Mouse (Mus musculus): ENCODE results near the gene AI413582. TPM values are rescaled to one million over a fixed set of nuclear protein-coding genes. Genes with fewer than 3 reads are reported as not detected.

The AI413582 gene
- polyA plus RNA-seq, 1 experiment: 34.7 TPM

DNA sequence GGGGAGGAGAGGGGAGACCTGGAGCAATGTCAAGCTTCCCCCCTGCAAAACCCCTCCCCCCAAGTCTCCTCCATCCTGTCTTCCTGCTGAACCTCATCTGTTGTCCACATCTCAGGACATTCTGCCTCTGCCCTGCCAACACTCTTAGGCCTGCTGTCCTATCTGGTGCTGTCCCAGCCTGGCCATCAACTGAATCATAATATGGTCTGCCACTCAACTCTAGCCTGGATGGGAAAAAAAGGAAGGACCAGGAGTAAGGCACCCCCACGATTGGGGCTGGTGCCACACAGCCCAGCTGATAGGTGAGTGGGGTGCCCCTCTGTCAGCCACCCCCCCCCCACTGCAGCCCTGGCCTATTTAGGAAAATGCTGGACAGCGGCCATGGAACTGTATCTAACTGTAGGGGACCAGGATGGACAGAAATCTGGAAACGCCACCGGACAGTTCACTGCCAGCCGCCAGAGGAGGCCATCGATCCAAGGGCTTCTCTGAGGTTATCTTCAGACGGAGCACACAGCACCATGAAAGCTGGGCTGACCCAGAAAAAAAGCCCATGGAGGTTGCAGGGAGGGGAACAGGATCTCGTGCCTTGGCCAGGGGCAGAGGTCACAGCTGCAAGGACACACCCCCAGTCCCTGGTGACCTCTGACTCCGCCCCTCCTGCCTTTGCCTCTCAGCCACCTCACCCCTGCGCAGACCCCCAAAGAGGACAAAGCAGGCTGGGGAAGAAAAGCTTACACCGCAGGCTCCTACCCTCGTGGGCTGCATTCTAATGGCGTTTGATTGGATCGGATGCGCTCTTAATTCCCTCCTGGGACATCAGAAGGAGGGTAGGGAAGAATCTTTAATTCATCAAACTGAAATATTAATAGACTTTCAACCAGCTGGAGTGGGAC is 46.6 kb downstream of the AI413582 start:
- H3K4me3 ChIP-seq (ENCODE audit: low read depth, low read length): no peak overlapping the region
- H3K36me3 ChIP-seq (ENCODE audit: control insufficient read depth, insufficient read depth, low read length): no peaks in the 10 kb centered on the region
- TF ChIP-seq CTCF (IDR thresholded peaks at IDR 0.05; ENCODE audit: extremely low read depth, insufficient read length, insufficient replicate concordance, low read depth, low read length) (no peak), POLR2A (IDR thresholded peaks at IDR 0.05; ENCODE audit: low read depth, low read length) (no peak)
- peaks cover 10% of the 10 kb centered on the region for H3K27me3 ChIP-seq (ENCODE audit: control insufficient read depth, insufficient read depth, low read length)
- H3K4me1 ChIP-seq (ENCODE audit: control insufficient read depth, insufficient read depth, insufficient read length, low read length): no peaks in the 10 kb centered on the region
- 54% methylated on average over 15 of the region's 15 CpGs for WGBS
- H3K27ac ChIP-seq (ENCODE audit: insufficient read depth, low read depth, low read length): no peak overlapping the region

DNA sequence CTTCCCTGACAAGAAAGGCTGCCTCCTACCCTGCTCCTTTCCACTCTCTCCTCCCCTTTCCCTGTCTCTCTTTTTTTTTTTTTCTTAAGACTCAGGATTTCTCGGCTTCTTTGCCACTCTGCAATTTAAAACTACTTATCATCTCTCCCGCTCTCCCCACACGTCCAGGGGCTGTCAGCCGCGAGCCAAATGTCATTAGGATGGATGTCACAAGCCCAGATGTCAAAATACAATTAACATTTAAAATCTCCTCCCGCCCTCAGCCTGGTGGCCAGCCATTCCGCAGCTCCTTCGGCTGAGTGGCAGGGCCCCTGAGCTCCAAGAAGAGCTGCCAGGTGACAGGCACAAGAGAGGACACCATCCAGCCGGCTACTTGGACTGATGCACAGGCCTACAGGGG is 47.3 kb downstream of the AI413582 start:
- H3K27ac ChIP-seq (ENCODE audit: insufficient read depth, low read depth, low read length): no peak overlapping the region
- WGBS: 56% methylated on average over 9 of the region's 9 CpGs
- TF ChIP-seq POLR2A (IDR thresholded peaks at IDR 0.05; ENCODE audit: low read depth, low read length) (no peak), CTCF (IDR thresholded peaks at IDR 0.05; ENCODE audit: extremely low read depth, insufficient read length, insufficient replicate concordance, low read depth, low read length) (no peak)
- H3K4me1 ChIP-seq (ENCODE audit: control insufficient read depth, insufficient read depth, insufficient read length, low read length): no peaks in the 10 kb centered on the region
- H3K36me3 ChIP-seq (ENCODE audit: control insufficient read depth, insufficient read depth, low read length): no peaks in the 10 kb centered on the region
- no peak overlapping the region for H3K4me3 ChIP-seq (ENCODE audit: low read depth, low read length)
- H3K27me3 ChIP-seq (ENCODE audit: control insufficient read depth, insufficient read depth, low read length): peaks cover 17% of the 10 kb centered on the region

DNA sequence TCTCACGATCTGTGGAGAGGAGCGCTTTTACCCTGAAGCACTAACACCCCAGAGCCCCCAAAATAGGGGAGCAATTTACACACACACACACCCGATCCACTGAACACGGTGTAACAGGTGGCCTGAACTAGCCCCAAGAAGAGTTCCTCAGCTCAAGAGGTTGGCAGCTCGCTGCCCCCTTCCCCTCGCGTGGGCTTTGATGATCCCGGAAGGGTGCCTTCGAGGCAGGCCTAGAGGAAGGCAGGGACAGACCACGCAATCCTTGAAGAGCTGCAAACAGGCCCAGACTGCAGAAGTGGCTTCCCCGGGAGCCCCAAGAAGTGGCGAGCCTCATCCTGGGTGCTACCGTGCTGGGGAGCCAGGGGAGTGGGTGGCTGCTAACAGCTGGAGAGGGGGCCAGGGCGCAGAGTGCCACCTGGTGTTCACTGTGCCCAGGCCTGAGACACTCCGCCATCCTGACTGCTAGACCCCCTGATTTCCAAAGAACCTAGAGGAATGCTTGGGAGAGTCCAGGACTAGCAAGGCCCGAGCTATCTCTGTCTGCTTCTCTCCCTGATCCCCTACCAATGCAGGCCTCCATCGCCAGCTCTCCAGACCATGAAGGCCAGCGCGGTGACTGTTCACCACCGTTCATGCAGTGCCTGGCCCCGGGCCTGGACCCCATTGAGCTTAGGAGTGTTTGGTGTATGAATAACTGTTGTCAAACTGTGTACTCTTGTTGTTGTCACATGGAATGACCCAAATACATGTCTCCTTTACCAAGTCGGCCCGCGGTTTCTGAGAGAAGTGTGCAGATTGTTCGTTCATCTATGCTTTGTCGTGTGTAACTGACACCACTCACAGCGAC is 51.4 kb downstream of the AI413582 start:
- H3K27me3 ChIP-seq (ENCODE audit: control insufficient read depth, insufficient read depth, low read length): peaks cover 34% of the 10 kb centered on the region
- H3K36me3 ChIP-seq (ENCODE audit: control insufficient read depth, insufficient read depth, low read length): no peaks in the 10 kb centered on the region
- no peak overlapping the region for H3K27ac ChIP-seq (ENCODE audit: insufficient read depth, low read depth, low read length)
- TF ChIP-seq CTCF (IDR thresholded peaks at IDR 0.05; ENCODE audit: extremely low read depth, insufficient read length, insufficient replicate concordance, low read depth, low read length) (no peak), POLR2A (IDR thresholded peaks at IDR 0.05; ENCODE audit: low read depth, low read length) (no peak)
- 38% methylated on average over 27 of the region's 27 CpGs for WGBS
- no peaks in the 10 kb centered on the region; the same call in 1 of the 2 replicates for H3K4me1 ChIP-seq (ENCODE audit: control insufficient read depth, insufficient read depth, insufficient read length, low read length)
- H3K4me3 ChIP-seq (ENCODE audit: low read depth, low read length): no peak overlapping the region

Other genes starting within 250 kb of the AI413582 start
- 0.88 and 4.1 TPM in 2 replicates for gene Grm4, start 44.4 kb downstream of the AI413582 start, polyA plus RNA-seq (2012; rRNA removed)
- 63.0 and 91.0 TPM in 2 replicates for gene Hmga1, start 9.3 kb downstream of the AI413582 start, polyA plus RNA-seq (2012; rRNA removed)
- gene Nudt3, start 57.7 kb upstream of the AI413582 start, polyA plus RNA-seq (2012; rRNA removed): 26.8 and 58.9 TPM in 2 replicates
- gene RPS10-NUDT3, start 69.5 kb upstream of the AI413582 start, polyA plus RNA-seq (2012; rRNA removed): not detected in 2 replicates
- 1,015 and 1,308 TPM in 2 replicates for gene Rps10, start 70.9 kb upstream of the AI413582 start, polyA plus RNA-seq (2012; rRNA removed)
- gene Pacsin1, start 89.8 kb upstream of the AI413582 start, polyA plus RNA-seq (2012; rRNA removed): 1.2 and 2.2 TPM in 2 replicates
- gene Spdef, start 163.2 kb upstream of the AI413582 start, polyA plus RNA-seq (2012; rRNA removed): 43.8 and 57.5 TPM in 2 replicates